1 mouse cellular context compared by ENCODE assay signal in genomic region chr2:173229578-173230224, GRCm38 (mm10).
A peak's percentile ranks its signal among the peaks of the same experiment; 100 is the strongest.
TF ChIP-seq lines count a peak whose summit lies in the region.

No protein-coding gene starts in this region.

TF ChIP-seq in CH12.LX, 34 proteins besides CTCF, POLR2A, EP300 and RAD21 (continued from another document):
- TF ChIP-seq GABPA (IDR thresholded peaks at IDR 0.05; ENCODE audit: insufficient replicate concordance, low read depth, low read length) (no peak), MYC (IDR thresholded peaks at IDR 0.05; ENCODE audit: low read depth, low read length) (peak; percentile 40; the same call in 1 of the 2 replicates), JUN (IDR thresholded peaks at IDR 0.05; ENCODE audit: insufficient read depth, low read depth, low read length) (no peak), CHD2 (IDR thresholded peaks at IDR 0.05; ENCODE audit: low read length) (no peak), SMC3 (IDR thresholded peaks at IDR 0.05; ENCODE audit: low read depth, low read length) (peak; percentile 84), TCF12 (IDR thresholded peaks at IDR 0.05; ENCODE audit: low read depth, low read length) (no peak), MXI1 (IDR thresholded peaks at IDR 0.05; ENCODE audit: low read depth, low read length) (no peak; the same call in 1 of the 2 replicates), RCOR1 (conservative IDR thresholded peaks at IDR 0.05; ENCODE audit: low read depth, low read length) (no peak), BHLHE40 (IDR thresholded peaks at IDR 0.05; ENCODE audit: low read depth, low read length) (0 out of 2 replicates have a peak, but pooled peaks have one; percentile 25), PAX5 (IDR thresholded peaks at IDR 0.05; ENCODE audit: low read length) (no peak), POLR2AphosphoS2 (IDR thresholded peaks at IDR 0.05; ENCODE audit: low read depth, low read length) (no peak), IRF4 (IDR thresholded peaks at IDR 0.05; ENCODE audit: low read depth, low read length) (no peak), KAT2A (IDR thresholded peaks at IDR 0.05; ENCODE audit: insufficient replicate concordance, low read length) (no peak), ZMIZ1 (IDR thresholded peaks at IDR 0.05; ENCODE audit: low read depth, low read length) (no peak), USF1 (IDR thresholded peaks at IDR 0.05; ENCODE audit: low read depth, low read length) (no peak), USF2 (conservative IDR thresholded peaks at IDR 0.05; ENCODE audit: low read depth, low read length) (no peak), ETS1 (conservative IDR thresholded peaks at IDR 0.05; ENCODE audit: low read depth, low read length) (no peak)
